Mouse (Mus musculus) C2C12 (cell line): ENCODE measurements around the gene Olfr446. TPM values are rescaled to one million over a fixed set of nuclear protein-coding genes. Genes with fewer than 3 reads are reported as not detected.

Experiments
- H3K27me3 ChIP-seq: one replicate; pipeline ENCODE4 v1.6.1; 2011; ENCODE audit not compliant: control insufficient read depth, insufficient read depth, insufficient read length
- H3K36me3 ChIP-seq: one replicate; pipeline ENCODE4 v1.6.1; 2011; ENCODE audit not compliant: control insufficient read depth, insufficient read depth
- H3K4me3 ChIP-seq: one replicate; pipeline ENCODE4 v1.5.1; 2011; ENCODE audit warnings: mild to moderate bottlenecking, control low read depth; ENCODE audit not compliant: poor library complexity, insufficient read depth, severe bottlenecking
- H3K79me2 ChIP-seq: one replicate; pipeline ENCODE4 v1.6.1; 2011; ENCODE audit not compliant: control insufficient read depth, insufficient read depth
- H3K79me3 ChIP-seq: one replicate; pipeline ENCODE4 v1.6.1; 2011; ENCODE audit warnings: low read depth, control low read depth
- H3ac ChIP-seq: one replicate; pipeline ENCODE3; 2011; ENCODE audit warnings: low read depth; ENCODE audit not compliant: control insufficient read depth, insufficient read length
- CEBPB ChIP-seq: IDR thresholded peaks from one replicate; pipeline ENCODE4 v1.6.1; 2011; ENCODE audit warnings: low read depth, mild to moderate bottlenecking, control low read depth, moderate library complexity
- CTCF ChIP-seq: IDR thresholded peaks from one replicate; pipeline ENCODE4 v1.5.1; 2011; ENCODE audit not compliant: control insufficient read depth, insufficient read depth, insufficient read length
- FOSL1 ChIP-seq: IDR thresholded peaks from one replicate; pipeline ENCODE4 v1.8.0; 2011; ENCODE audit warnings: mild to moderate bottlenecking, low read length; ENCODE audit not compliant: poor library complexity, insufficient read depth, severe bottlenecking
- MAX ChIP-seq: IDR thresholded peaks from one replicate; pipeline ENCODE4 v1.6.1; 2011; ENCODE audit warnings: mild to moderate bottlenecking, control low read depth
- MYOD1 ChIP-seq: IDR thresholded peaks from one replicate; pipeline ENCODE4 v1.6.1; 2011; ENCODE audit warnings: low read depth; ENCODE audit not compliant: control insufficient read depth, insufficient read length
- MYOG ChIP-seq: IDR thresholded peaks from one replicate; pipeline ENCODE4 v1.6.1; 2011; ENCODE audit not compliant: control insufficient read depth, insufficient read length; ENCODE audit errors: extremely low read depth
- USF1 ChIP-seq: IDR thresholded peaks from one replicate; pipeline ENCODE4 v1.6.1; 2011; ENCODE audit warnings: low read depth, mild to moderate bottlenecking, control low read depth, moderate library complexity
- long read RNA-seq, 2 experiments: library from polyadenylated mRNA; unstranded; transcript quantifications; one replicate each; pipeline ENCODE4 v2.0.0; 2019 to 2020
- polyA plus RNA-seq: library from polyadenylated mRNA; unstranded; fragments of >200 nt; fragmentation: generic; extraction: Trizol; gene quantifications from one replicate; pipeline ENCODE4 v1.2.1, GENCODE M21; 2012; ENCODE audit warnings: missing spikeins

Gene Olfr446
- polyA plus RNA-seq = not detected
- long read RNA-seq, experiment 1 = 0 reads
- long read RNA-seq, experiment 2 = 0 reads

DNA sequence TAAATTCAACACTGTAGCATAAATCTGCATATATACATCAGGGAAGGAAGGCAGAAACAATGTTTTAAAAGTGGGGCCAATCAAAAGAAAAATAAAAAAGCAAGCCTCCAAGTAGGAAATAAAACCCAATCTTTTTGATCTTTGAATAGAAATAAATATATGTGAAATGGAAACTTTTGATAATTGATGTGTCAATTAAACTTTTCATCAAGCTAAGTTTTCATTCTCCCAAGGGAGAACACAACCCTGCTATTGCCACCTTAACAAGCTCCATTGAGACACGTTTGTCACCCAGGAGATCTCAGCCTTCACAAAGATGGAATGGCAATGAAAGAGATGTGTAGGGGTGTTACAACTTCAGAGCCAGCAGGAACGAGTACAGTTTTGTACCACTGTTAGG, at the start of gene Olfr446:
Gene Olfr446, plus strand, starts transcription at position 301 of the 400 bp plus-strand sequence.
- Histone ChIP-seq H3K4me3 (no peak within 1 kb of the TSS), H3ac (no peak within 1 kb of the TSS), H3K36me3 (no peaks in the 10 kb centered on the region), H3K27me3 (no peaks in the 10 kb centered on the region), H3K79me3 (no peaks in the 10 kb centered on the region), H3K79me2 (no peaks in the 10 kb centered on the region)
- TF ChIP-seq CEBPB (no peak), MYOD1 (no peak), MAX (no peak), FOSL1 (no peak), CTCF (no peak), USF1 (no peak), MYOG (no peak)

DNA sequence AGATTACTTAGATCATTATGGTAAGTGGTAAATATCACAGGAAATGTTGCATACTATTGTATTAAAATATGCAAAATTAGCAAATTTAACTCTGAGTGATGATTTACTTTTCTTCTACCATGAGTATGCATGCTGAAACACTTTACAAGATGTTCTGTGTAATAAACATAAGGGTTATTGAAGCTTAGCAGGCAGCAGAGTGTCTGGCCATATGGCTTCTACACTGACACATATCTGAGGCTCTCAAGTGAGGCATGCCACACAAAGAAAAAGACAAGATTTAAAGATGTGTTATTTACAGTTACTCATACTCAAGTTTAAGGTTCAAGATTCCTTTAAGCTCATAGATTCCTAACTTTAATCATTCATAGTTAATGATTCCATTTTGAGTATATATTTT, 44.9 kb upstream of the Olfr446 start:
- Histone ChIP-seq H3K36me3 (no peaks in the 10 kb centered on the region), H3K4me3 (no peak overlapping the region), H3K79me2 (no peaks in the 10 kb centered on the region), H3K27me3 (no peaks in the 10 kb centered on the region), H3ac (no peak overlapping the region), H3K79me3 (no peaks in the 10 kb centered on the region)
- TF ChIP-seq CEBPB (no peak), FOSL1 (no peak), MYOD1 (no peak), USF1 (no peak), CTCF (no peak), MYOG (no peak), MAX (no peak)

DNA sequence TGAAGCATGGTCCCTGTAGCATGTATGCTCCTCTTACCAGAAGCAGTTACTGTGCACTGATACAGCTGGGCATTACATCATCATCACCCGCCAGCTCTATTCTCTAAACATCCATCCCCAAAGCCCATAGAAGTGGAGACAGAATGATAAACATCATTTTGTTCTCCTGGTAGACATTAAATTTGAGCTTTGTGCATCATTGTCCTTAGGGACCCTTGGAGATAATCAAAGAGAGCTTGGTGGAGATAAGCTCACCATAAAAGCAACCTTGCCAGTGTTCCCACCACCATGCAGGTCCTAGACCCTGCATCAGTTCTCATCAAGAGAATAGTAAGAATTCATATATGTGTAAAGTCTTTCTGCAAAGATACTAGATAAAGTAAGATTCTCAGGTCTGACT, 31.0 kb upstream of the Olfr446 start, which contains the start of gene Olfr448:
Gene Olfr448, plus strand, starts transcription at position 301 of the 400 bp plus-strand sequence.
- no peaks in the 10 kb centered on the region for H3K79me3 ChIP-seq
- H3ac ChIP-seq = no peak within 1 kb of the TSS

DNA sequence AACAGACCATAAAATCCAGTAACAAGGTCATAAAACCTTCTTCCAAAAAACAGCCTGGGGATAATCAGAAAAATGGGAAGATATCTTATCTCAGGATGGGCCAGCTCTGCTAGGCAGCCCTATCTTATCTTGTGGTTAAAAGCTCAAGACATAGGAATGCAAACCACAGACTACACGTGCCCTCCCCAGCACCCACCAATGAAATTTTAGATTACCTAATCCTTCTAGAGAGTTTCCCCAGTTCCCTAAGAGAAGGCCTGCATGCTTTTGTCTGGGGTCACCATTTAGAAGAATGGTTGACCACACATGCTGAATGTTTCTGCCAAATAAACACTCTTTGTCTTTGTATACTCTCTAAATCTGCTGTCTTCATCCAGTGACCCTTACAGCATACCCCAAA, 20.8 kb upstream of the Olfr446 start:
- Histone ChIP-seq H3K4me3 (no peak overlapping the region), H3K36me3 (no peaks in the 10 kb centered on the region), H3K27me3 (no peaks in the 10 kb centered on the region), H3K79me3 (no peaks in the 10 kb centered on the region), H3ac (no peak overlapping the region), H3K79me2 (no peaks in the 10 kb centered on the region)
- TF ChIP-seq MYOG (no peak), MAX (no peak), FOSL1 (no peak), CTCF (no peak), CEBPB (no peak), MYOD1 (no peak), USF1 (peak; percentile 63)

More for the DNA sequence above, 31.0 kb upstream of the Olfr446 start, which contains the start of gene Olfr448:
- Histone ChIP-seq H3K79me2 (no peaks in the 10 kb centered on the region), H3K36me3 (no peaks in the 10 kb centered on the region), H3K27me3 (no peaks in the 10 kb centered on the region), H3K4me3 (no peak within 1 kb of the TSS)
- TF ChIP-seq USF1 = no peak
- TF ChIP-seq CEBPB = no peak
- no peak for TF ChIP-seq MYOD1
- TF ChIP-seq CTCF = no peak
- TF ChIP-seq FOSL1 = no peak
- no peak for TF ChIP-seq MAX
- no peak for TF ChIP-seq MYOG

DNA sequence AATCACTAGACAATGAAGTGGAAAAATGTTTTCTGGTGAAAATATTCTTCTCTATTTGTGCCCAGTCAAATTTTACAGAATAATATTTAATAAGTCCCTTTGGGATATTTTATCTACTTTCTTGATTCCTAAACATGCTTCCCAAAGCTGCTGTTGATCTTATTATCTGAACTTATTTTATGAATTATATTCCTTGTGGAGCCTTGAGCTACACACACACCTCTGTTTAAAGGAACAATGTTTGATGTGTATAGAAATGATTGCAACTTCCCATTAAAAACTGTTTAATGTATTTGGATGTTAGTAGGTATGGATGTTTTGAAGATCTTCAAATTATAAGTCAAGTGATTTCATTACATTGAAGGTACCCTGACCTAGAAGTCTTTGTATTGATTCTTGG, 12.6 kb upstream of the Olfr446 start, which contains the start of gene Olfr447:
Gene Olfr447, plus strand, starts transcription at position 301 of the 400 bp plus-strand sequence.
- Histone ChIP-seq H3K79me3 (no peaks in the 10 kb centered on the region), H3K27me3 (no peaks in the 10 kb centered on the region), H3K79me2 (no peaks in the 10 kb centered on the region), H3K36me3 (no peaks in the 10 kb centered on the region), H3ac (no peak within 1 kb of the TSS), H3K4me3 (no peak within 1 kb of the TSS)
- TF ChIP-seq MAX = no peak
- no peak for TF ChIP-seq CTCF
- TF ChIP-seq USF1 = no peak
- no peak for TF ChIP-seq FOSL1
- TF ChIP-seq CEBPB = no peak
- no peak for TF ChIP-seq MYOG
- no peak for TF ChIP-seq MYOD1

DNA sequence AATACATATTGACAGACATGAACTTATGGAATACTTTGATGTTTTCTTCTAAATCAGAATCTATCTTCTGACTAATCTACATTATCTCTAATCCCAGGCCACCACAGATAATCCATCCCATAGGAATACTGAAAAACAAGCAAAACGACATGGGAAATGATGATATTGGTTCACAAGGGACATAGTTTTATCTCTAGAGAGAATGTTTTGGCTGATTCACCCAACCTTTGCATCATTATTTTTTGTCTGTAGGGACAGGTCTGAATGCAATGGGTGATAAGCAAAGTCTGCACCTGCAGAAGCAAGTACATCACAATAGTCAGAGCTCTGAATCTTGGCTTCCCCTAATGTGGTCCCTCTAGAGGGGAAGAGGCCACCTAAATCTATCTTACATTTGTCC, 27.6 kb downstream of the Olfr446 start, which contains the start of gene Olfr444:
Gene Olfr444, plus strand, starts transcription at position 301 of the 400 bp plus-strand sequence.
- Histone ChIP-seq H3ac (no peak within 1 kb of the TSS), H3K36me3 (no peaks in the 10 kb centered on the region), H3K79me3 (no peaks in the 10 kb centered on the region), H3K27me3 (no peaks in the 10 kb centered on the region), H3K79me2 (no peaks in the 10 kb centered on the region), H3K4me3 (no peak within 1 kb of the TSS)
- no peak for TF ChIP-seq USF1
- no peak for TF ChIP-seq FOSL1
- TF ChIP-seq MYOD1 = no peak
- no peak for TF ChIP-seq CTCF
- TF ChIP-seq MAX = no peak
- TF ChIP-seq MYOG = no peak
- no peak for TF ChIP-seq CEBPB
